Mouse (Mus musculus): ENCODE data around the gene Rnf183.

GRCm38 (mm10) chr4:62384159-62384558, 50.9 kb downstream of the Rnf183 start:
- TF ChIP-seq CTCF (IDR thresholded peaks at IDR 0.05; ENCODE audit: borderline replicate concordance, control insufficient read depth, extremely low read depth, insufficient read depth, low read length, poor library complexity) (no peak), POLR2A (IDR thresholded peaks at IDR 0.05; ENCODE audit: control insufficient read depth, extremely low read depth, insufficient read depth, low read length, poor library complexity) (no peak)
